Mouse (Mus musculus): ENCODE results near the gene Arhgef17.
A peak's percentile ranks its signal among the peaks of the same experiment; 100 is the strongest.

Gene Arhgef17

DNA sequence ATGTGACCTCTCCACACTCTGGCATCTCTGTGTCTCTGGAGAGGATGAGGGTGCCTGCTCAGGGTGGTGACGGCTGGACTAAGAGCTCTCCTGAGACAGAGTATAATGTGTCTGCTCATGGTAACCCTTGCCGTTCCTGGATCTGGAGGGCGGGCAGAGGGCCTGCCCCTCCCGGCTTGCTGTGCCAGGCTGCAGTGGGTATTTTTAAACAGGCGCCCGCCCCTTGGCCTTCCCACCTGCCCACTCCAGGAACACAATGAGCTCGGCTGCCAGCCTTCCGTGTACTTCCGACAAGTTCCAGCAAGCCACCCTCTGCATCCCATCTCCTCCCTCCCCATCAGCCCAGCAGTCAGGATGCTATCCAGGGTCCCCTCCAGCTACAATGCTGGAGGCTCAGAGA is 20.1 kb downstream of the Arhgef17 start:
- DNase-seq (ENCODE audit: low spot score), result no peak

DNA sequence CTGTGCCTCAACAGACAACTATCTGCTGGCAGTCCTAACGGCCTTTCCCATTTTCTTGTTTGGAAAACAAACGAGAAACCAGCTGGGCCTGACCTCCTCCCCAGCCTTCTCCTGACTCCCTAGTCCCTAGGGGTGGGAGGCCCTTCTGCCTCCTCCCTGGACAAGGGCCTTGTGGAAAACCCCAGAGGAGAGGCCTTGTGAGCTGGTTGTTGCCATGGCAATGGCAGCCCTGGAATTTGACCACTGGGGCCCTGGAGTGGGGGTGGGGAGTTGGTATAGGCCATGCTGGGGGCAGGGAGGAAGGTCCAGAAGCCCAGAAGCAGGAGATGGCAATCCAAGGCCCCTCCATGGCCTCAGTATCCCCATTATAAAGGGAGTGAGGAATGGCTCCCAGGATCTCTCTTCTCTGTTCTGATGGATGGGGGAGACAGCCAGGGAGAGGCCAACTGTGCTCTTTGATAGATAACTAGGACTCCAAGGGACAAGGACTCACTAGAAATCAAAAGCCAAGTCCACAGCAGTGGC is 20.6 kb downstream of the Arhgef17 start:
- DNase-seq (ENCODE audit: low spot score), result no peak

DNA sequence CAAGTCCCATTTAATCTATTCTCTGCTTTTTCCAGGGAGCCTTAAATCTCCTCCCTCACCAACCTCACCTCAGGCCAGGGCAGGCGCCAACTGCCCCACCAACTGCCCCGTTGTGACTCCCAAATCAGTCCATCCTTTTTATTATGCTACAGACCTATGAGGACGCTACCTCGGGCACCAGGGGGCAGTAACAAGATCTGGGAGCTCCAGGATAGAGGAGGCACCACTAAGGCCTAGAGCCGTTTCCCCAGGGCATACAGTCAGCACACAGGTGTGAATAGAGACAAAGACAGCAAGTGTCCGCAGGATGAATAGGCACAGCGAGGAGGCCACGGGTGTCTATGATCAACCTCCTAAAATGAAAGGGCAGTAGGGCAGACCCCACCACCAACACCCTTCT is 23.3 kb downstream of the Arhgef17 start:
- no peak for DNase-seq (ENCODE audit: low spot score)

GRCm38 (mm10) chr7:100908061-100908460 is 23.8 kb downstream of the Arhgef17 start:
- DNase-seq (ENCODE audit: low spot score), result no peak

DNA sequence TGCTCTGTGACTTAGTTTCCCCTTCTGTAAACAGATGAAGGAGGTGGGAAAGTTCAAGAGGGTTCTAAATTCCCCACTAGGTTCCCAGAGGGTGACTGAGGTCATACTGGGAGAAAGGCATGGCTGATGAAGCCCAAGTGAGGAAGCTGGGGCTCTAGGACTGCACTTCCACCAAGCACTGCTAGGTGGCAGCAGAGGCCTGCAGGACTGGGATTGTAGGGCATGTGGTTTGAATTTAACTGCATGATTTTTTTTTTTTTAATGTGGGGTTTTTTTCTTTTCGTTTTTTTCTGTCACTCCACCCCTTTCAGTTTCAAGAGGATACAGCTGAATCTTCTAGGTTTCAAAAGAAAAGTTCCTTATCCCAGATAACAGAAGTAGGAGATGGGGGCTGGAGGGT is 24.7 kb downstream of the Arhgef17 start:
- peak; percentile 55 for DNase-seq (ENCODE audit: low spot score)

- no peak for DNase-seq (ENCODE audit: low spot score)
Measured at GRCm38 (mm10) chr7:100906029-100906789, 25.7 kb downstream of the Arhgef17 start.

- DNase-seq (ENCODE audit: low spot score), result no peak
Measured at GRCm38 (mm10) chr7:100905037-100905436, 26.9 kb downstream of the Arhgef17 start.

DNA sequence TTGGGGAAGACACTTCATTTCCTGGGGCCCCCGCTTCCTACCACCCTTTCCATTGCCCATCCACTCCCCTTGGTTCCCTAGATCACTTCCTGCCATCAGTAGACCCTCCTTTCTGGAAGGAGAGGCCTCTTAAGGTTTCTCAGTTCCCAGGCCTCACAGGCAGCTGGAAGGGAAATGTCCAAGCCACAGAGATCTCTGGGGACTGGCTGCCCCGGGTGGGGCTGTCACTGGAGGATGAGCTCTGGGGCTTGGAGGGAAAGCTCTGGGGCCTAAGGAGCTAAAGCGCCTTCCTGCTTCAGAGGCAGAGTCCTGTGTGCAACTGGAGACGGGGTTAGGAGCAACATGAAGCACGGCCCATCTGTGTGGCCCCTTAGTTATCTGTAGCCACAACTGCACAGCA is 27.3 kb downstream of the Arhgef17 start:
- DNase-seq (ENCODE audit: low spot score), result no peak

DNA sequence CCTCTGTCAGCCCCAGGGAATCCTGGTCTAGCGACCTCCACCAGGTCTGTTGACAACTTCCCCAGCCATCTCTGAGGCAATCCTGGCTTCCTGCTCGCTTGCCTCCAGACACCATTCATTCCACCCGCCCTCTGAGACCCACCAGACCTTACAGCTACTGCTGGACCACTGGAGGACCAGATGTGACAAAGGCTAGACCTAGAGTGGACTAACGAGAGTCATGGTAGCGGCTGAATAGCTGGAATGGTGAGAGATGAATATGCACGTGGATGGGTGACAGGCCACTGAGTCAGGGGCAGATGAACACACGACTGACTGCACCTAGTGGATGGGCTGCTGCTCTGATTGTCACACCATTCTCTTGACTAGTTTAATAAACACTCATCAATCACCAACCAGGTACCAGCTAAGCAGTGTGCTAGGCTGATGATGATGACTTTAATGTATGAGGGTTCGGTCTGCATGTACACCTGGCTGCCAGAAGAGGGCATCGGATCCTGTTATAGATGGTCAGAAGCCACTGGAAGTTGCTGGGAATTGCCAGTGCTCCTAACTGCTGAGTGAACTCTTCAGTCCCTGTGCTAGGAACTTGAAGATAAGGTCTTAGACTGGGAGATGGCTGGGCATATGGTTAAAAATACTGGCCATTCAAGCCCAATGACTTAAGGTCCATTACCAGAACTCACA is 29.3 kb downstream of the Arhgef17 start:
- DNase-seq (ENCODE audit: low spot score), result no peak

- DNase-seq (ENCODE audit: low spot score), result no peak
Measured at GRCm38 (mm10) chr7:100897828-100898227, 34.1 kb downstream of the Arhgef17 start.

GRCm38 (mm10) chr7:100894833-100895226 is 37.1 kb downstream of the Arhgef17 start:
- no peak for DNase-seq (ENCODE audit: low spot score)

DNA sequence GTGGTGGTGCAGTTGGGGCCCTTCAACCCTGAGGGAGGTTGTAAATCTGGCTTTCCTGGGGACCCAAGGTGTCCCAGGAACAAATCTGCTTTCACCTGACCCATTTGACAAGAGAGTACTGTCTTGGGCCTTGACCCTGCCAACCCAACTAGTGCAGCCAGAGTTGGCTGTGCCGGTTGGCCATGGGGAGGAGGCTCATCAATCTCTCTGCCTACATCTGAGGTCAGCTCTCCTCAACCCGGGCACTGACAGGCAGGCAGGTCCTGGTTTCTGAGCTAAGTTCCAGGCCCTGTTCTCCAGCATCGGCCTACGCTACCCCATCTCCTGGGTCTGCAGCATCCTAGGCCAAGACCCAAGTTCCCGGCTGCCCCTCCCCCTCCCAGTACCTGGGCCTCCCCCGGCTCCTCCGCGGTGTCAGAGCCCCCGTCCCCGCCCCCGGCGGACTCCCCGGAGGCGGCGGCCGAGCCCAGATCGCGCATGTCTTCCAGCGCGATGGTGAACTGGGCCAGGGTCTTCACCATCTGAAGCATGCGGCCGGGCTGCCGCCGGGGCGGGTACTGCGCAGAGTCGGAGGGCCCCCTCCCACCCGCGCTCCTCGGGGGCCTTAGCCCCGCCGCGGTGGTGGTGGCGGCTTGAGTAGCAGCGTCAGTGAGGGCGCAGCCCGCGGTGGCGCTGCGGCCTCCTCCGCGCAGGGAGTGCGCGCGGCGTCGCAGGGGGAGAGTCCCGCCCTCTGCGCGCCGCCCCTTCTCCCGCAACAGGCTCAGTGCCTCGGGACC is 37.7 kb downstream of the Arhgef17 start:
- DNase-seq (ENCODE audit: low spot score), result no peak

- DNase-seq (ENCODE audit: low spot score), result no peak
Measured at GRCm38 (mm10) chr7:100893249-100894056, 38.5 kb downstream of the Arhgef17 start.

GRCm38 (mm10) chr7:100886535-100886934 is 45.4 kb downstream of the Arhgef17 start:
- peak; percentile 65 for DNase-seq (ENCODE audit: low spot score)

DNA sequence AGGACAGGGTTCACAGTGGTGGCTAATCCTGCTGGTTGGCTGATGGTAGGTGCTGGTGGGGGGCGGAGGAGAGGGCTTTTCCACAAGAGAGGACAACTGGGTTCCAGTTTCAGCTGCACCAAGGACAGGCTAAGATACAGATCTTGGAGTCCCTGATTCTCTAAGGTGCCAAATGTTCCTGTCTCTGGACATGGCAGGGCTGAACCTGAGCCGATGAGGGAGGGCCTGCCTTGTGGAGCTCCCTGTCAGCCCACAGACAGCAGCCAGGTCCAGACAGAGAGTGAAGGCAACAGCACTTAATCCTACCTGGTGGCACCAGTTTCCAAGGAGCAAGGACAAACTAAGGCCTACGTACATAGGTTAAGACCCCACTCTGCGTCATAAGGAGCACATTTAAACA is 47.4 kb downstream of the Arhgef17 start:
- no peak for DNase-seq (ENCODE audit: low spot score)

DNA sequence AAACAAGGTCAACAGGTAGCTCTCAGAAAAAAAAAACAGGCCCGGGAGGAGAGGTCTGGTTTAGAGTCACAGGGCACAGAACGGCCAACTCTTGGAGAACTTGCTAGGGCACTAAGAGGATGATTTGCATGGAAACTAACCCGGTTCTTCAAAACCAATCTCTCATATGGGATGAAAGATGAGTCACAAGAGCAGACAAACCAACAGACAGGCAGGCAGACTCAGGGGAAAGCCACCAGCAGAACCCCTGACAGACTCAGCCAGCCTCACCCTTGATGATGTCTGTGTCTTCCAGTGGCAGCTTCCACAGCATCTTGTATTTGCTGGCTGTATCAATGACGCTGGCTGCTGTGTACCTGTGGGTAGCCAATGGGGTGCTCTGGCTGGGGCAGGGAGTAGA is 50.0 kb downstream of the Arhgef17 start:
- DNase-seq (ENCODE audit: low spot score), result no peak

DNA sequence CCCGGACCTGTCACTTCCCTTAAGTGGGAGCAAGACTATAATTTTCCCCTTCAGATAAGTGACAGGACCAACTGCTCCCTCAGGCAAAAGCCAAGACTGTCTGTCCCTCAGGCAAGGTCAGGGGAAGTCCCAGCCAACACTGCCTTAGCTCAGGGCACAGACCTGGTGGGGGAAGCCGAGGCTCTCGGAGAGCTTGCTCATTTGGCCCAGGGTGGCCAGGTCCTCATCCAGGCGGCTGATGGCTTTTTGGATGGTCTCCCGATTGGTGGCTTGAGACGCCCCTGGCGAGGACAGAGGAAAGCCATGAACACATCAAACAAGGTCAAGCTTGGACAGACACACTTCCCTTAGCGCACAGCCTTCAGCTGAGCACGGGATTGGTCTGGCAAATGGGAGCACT is 50.4 kb downstream of the Arhgef17 start:
- DNase-seq (ENCODE audit: low spot score), result no peak

- peak; percentile 68 for DNase-seq (ENCODE audit: low spot score)
Measured at GRCm38 (mm10) chr7:100879595-100879994, 52.3 kb downstream of the Arhgef17 start.

DNA sequence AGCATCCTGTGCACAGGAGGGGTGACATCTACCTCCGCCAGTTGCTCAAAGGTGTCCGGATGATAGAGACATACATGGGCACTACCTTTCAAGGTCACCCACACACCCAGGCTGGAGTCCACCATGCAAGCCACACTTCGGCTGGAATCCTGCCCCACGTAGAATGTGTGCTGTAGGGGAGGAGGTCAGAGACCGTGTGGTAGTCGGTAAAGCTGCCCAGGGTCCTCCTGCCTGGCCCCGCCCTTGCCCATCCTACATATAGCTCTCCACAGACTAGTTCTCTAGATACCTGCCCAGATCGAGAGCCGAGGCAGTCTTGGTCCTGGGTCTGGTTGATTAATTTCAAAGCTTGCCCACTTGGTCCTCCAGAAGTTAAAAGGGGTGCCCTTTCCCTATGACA is 55.1 kb downstream of the Arhgef17 start:
- no peak for DNase-seq (ENCODE audit: low spot score)

DNA sequence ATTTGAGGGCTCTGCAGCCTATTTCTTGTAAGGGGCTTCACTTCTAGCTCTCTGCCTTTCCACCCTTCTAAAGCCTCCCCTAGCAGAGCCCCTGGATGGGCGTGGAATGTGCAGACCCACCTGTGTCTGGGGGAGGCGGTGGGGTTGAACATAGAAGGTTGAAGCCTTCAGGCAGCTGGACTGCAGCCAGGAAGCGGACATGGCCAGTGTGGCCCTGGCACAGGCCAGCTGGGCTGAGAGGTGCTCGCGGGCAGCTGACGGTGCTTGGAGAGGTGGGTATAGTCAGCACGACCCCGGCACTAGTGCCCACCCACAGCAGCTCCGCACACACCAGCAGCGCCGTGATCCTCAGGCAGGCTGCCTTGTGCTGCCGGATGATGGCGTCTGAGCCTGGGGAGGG is 55.6 kb downstream of the Arhgef17 start:
- no peak for DNase-seq (ENCODE audit: low spot score)

DNA sequence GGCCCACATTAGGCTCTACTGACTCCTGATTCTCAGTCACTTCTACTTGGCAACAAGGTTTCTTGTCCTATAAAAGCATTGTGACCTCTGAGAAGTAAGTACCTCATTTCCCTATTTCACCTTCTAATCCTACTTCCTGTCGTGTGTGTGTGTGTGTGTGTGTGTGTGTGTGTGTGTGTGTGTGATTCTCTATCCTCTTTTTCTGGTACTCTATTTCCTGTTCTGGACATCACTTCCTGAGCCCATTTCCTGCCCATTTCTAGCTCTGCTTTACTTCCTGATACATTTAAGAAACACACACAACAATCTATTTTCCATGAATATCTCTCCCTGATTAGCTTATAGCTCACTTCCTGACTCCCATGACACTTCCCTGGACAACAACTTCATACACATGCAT is 56.1 kb downstream of the Arhgef17 start:
- no peak for DNase-seq (ENCODE audit: low spot score)

DNA sequence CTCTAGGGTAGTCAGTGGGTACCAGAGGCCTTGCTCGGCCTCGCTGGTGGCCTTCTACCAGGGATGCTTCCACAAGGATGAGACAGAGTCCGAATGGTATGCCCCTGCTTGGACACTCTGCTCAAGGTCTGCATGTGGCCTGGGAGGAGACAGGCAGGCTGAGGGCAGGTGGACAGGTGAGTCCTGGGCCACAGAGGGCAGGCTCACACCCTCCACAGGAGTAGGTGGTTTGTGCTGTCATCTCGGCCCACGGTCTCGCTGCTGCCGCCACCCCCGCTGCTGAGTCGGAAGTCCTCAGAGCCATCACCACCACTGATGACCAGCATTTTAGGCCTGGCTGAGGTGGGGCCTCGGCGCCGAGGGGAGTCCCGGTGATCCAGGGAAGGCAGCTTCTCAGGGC is 58.7 kb downstream of the Arhgef17 start:
- no peak for DNase-seq (ENCODE audit: low spot score)
